Mouse (Mus musculus) liver, postnatal 0 days (tissue): ENCODE measurements around the gene Tagln3. TPM values are rescaled to one million over a fixed set of nuclear protein-coding genes. Genes with fewer than 3 reads are reported as not detected.

Experiments used
- ATAC-seq: fragments of 200-750 bp; cut with Nextera tagmentation; 2 replicates; pipeline ENCODE4 v1.8.0; 2017; ENCODE audit warnings: mild to moderate bottlenecking, moderate library complexity
- DNase-seq: peaks from one replicate; pipeline ENCODE4 v3.0.0-alpha.2; 2016
- H3K27ac ChIP-seq: fragments of 300-500 bp; sonication (generic); 2 replicates; pipeline ENCODE4 v1.5.1; 2014; ENCODE audit warnings: antibody characterized with exemption, moderate library complexity, mild to moderate bottlenecking, low read depth
- H3K27me3 ChIP-seq: fragments of 300-500 bp; sonication (generic); 2 replicates; pipeline ENCODE4 v1.6.1; 2014; ENCODE audit warnings: low read length, control low read depth, mixed read lengths; ENCODE audit not compliant: insufficient read depth
- H3K36me3 ChIP-seq: fragments of 300-500 bp; sonication (generic); replicated peaks from 2 replicates; pipeline ENCODE4 v1.6.1; 2014; ENCODE audit warnings: mild to moderate bottlenecking, control low read depth, low read length, moderate library complexity, mixed read lengths; ENCODE audit not compliant: insufficient read depth
- H3K4me1 ChIP-seq: fragments of 300-500 bp; sonication (generic); 2 replicates; pipeline ENCODE4 v1.6.1; 2014; ENCODE audit warnings: antibody characterized with exemption, mild to moderate bottlenecking, control low read depth; ENCODE audit not compliant: insufficient read depth
- H3K4me2 ChIP-seq: fragments of 300-500 bp; sonication (generic); 2 replicates; pipeline ENCODE4 v1.6.1; 2014; ENCODE audit warnings: low read depth, mild to moderate bottlenecking, low read length, moderate library complexity, mixed read lengths
- H3K4me3 ChIP-seq: fragments of 300-500 bp; sonication (generic); 2 replicates; pipeline ENCODE4 v1.5.1; 2014; ENCODE audit warnings: low read depth, low read length
- H3K9ac ChIP-seq: fragments of 300-500 bp; sonication (generic); replicated peaks from 2 replicates; pipeline ENCODE4 v1.6.1; 2014; ENCODE audit warnings: mild to moderate bottlenecking, moderate library complexity
- H3K9me3 ChIP-seq: fragments of 300-500 bp; sonication (generic); 2 replicates; pipeline ENCODE4 v1.6.1; 2016; ENCODE audit warnings: mild to moderate bottlenecking, control low read depth, low read length, mixed read lengths
- CTCF ChIP-seq: sonication (generic); IDR thresholded peaks from 2 replicates; pipeline ENCODE4 v1.5.1; 2016; ENCODE audit warnings: antibody characterized with exemption, low read depth
- EP300 ChIP-seq: IDR thresholded peaks from 2 replicates; pipeline ENCODE4 v1.6.1; 2016; ENCODE audit warnings: antibody characterized with exemption, low read depth, mild to moderate bottlenecking
- WGBS: fragments of 180-500 bp; shearing (Covaris S2); extraction: QIAGEN DNeasy Blood & Tissue Kit; methylation state at CpG from one replicate; pipeline ENCODE4 v1.1.7; 2014; ENCODE audit not compliant: insufficient replicate concordance; 5-methylcytosine and 5-hydroxymethylcytosine counted together
- polyA plus RNA-seq: library from polyadenylated mRNA; unstranded; fragments of >200 nt; fragmentation: Nextera tagmentation; extraction: Ambion mirVana; gene quantifications from 2 replicates; pipeline ENCODE4 v1.2.1, GENCODE M21; 2015

Tagln3 gene
- polyA plus RNA-seq, 1 experiment from 2014 or later = not detected

GRCm38 (mm10) chr16:45722460-45722951 lies 1.9 kb downstream of the Tagln3 start:
- ATAC-seq (no peak), DNase-seq (no peak)
- TF ChIP-seq EP300 (no peak), CTCF (no peak)
- WGBS = 58% methylated on average over 3 of the region's 3 CpGs
- Histone ChIP-seq H3K4me1 (peaks cover 6% of the 10 kb centered on the region), H3K27ac (no peak overlapping the region), H3K9ac (no peak overlapping the region), H3K4me3 (no peak overlapping the region), H3K27me3 (peaks cover 11% of the 10 kb centered on the region; the same call in 1 of the 2 replicates), H3K9me3 (no peaks in the 10 kb centered on the region), H3K36me3 (no peaks in the 10 kb centered on the region), H3K4me2 (no peak overlapping the region)

- WGBS = 79% methylated on average over 10 of the region's 10 CpGs
- Histone ChIP-seq H3K4me1 (peaks cover 6% of the 10 kb centered on the region), H3K4me2 (no peak overlapping the region), H3K9ac (no peak overlapping the region), H3K36me3 (no peaks in the 10 kb centered on the region), H3K27me3 (peaks cover 11% of the 10 kb centered on the region; the same call in 1 of the 2 replicates), H3K27ac (no peak overlapping the region), H3K4me3 (no peak overlapping the region), H3K9me3 (no peaks in the 10 kb centered on the region)
- no peak for TF ChIP-seq EP300
- TF ChIP-seq CTCF = no peak
- DNase-seq = no peak
- ATAC-seq = no peak
These were observed 4.3 kb downstream of the Tagln3 start for GRCm38 (mm10) chr16:45720022-45720630.

DNA sequence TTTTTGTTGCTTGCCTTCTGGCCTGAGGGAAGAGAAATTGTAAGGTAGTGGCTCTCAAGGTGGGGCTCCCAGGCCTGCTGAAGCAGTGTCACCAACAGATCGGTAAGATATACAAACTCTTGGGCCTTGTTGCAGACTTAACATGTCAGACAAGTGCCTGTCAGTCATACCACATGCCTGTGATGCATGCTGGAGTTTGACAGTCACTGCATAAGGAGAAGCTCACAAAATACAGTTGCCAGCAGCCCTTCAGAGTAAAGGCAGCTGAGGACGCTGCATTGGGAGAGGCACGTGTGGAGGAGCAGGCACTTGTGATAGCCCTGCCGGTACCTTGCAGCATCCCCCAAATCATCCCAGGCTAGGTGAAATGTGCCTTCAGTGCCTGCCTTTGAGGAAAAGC lies 6.1 kb downstream of the Tagln3 start:
- DNase-seq = no peak
- Histone ChIP-seq H3K9ac (no peak overlapping the region), H3K4me2 (no peak overlapping the region), H3K4me3 (no peak overlapping the region), H3K27me3 (no peaks in the 10 kb centered on the region), H3K36me3 (no peaks in the 10 kb centered on the region), H3K4me1 (no peaks in the 10 kb centered on the region), H3K27ac (no peak overlapping the region), H3K9me3 (no peaks in the 10 kb centered on the region)
- no peak for ATAC-seq
- WGBS = 84% methylated on average over 4 of the region's 4 CpGs
- TF ChIP-seq EP300 = no peak
- TF ChIP-seq CTCF = no peak

- no peaks in the 10 kb centered on the region for H3K36me3 ChIP-seq
- no peak for ATAC-seq
- no peaks in the 10 kb centered on the region for H3K27me3 ChIP-seq
- no peaks in the 10 kb centered on the region for H3K4me1 ChIP-seq
- H3K9ac ChIP-seq = no peak overlapping the region
- no peak overlapping the region for H3K27ac ChIP-seq
- WGBS = 69% methylated on average over 5 of the region's 5 CpGs
- H3K4me3 ChIP-seq = no peak overlapping the region
- no peaks in the 10 kb centered on the region for H3K9me3 ChIP-seq
- no peak overlapping the region for H3K4me2 ChIP-seq
- DNase-seq = no peak
- TF ChIP-seq EP300 = no peak
- TF ChIP-seq CTCF = no peak
These were observed 9.8 kb downstream of the Tagln3 start for GRCm38 (mm10) chr16:45714489-45715150.

DNA sequence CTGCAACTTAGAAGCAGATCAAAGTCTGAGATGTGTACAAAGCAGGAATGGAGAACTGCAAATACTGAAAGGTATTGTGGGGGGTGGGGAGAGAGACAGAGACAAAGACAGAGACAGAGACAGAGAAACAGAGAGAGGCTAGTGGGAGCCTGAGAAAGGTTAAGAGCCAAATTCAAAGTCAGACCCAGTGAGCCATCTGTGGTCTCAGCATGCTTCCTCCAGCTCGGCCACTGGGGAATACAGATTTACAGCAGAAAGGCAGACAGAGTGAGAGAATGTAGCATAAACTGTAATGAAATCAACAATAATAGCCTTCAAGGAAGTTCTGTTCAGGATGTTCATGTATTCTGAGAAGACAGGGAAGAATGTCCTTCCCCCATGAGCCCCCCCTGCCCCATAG lies 10.5 kb downstream of the Tagln3 start:
- Histone ChIP-seq H3K36me3 (no peaks in the 10 kb centered on the region), H3K27ac (no peak overlapping the region), H3K9me3 (no peaks in the 10 kb centered on the region), H3K4me3 (no peak overlapping the region), H3K4me2 (no peak overlapping the region), H3K4me1 (no peaks in the 10 kb centered on the region), H3K27me3 (no peaks in the 10 kb centered on the region), H3K9ac (no peak overlapping the region)
- ATAC-seq = no peak
- 44% methylated on average over 1 of the region's 1 CpGs for WGBS
- no peak for DNase-seq
- TF ChIP-seq CTCF (no peak), EP300 (no peak)

DNA sequence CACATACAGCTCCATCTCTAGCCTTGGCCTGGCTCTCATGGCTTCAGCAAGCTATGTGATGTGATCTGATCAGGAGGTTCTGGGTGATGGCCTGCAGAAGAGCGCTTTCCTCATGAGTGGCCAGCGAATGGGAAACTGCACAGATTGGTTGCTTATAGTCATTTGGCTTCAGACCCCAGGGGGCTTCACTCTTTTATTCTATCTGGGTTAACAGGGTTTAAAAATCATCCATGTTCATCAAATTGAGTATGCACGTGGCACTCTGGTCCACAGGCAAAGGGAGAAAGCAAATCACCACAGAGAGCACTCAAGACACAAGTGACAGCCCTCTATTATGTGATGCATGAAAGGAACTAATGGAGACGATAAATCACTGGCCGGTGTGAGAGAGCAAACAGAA lies 11.1 kb downstream of the Tagln3 start:
- Histone ChIP-seq H3K4me1 (no peaks in the 10 kb centered on the region), H3K9ac (no peak overlapping the region), H3K9me3 (no peaks in the 10 kb centered on the region), H3K4me2 (no peak overlapping the region), H3K36me3 (no peaks in the 10 kb centered on the region), H3K27ac (no peak overlapping the region), H3K4me3 (no peak overlapping the region), H3K27me3 (no peaks in the 10 kb centered on the region)
- ATAC-seq (no peak), DNase-seq (no peak)
- WGBS = 84% methylated on average over 5 of the region's 5 CpGs
- TF ChIP-seq CTCF (no peak), EP300 (no peak)
